Mouse (Mus musculus) heart, embryonic 12.5 days (tissue): ENCODE results near the gene Nfyb. TPM values are rescaled to one million over a fixed set of nuclear protein-coding genes. Genes with fewer than 3 reads are reported as not detected.

Experiments
- ATAC-seq: fragments of 200-750 bp; cut with Nextera tagmentation; 2 replicates; pipeline ENCODE4 v1.8.0; 2017; ENCODE audit warnings: moderate TSS enrichment, moderate library complexity; ENCODE audit not compliant: insufficient number of reproducible peaks, low FRiP score
- H3K27ac ChIP-seq: fragments of 300-500 bp; sonication (generic); 2 replicates; pipeline ENCODE4 v1.5.1; 2016; ENCODE audit warnings: mild to moderate bottlenecking, moderate library complexity; ENCODE audit not compliant: poor library complexity, severe bottlenecking
- H3K27me3 ChIP-seq: fragments of 300-500 bp; sonication (generic); replicated peaks from 2 replicates; pipeline ENCODE4 v1.6.1; 2016; ENCODE audit warnings: mild to moderate bottlenecking, moderate library complexity
- H3K36me3 ChIP-seq: fragments of 300-500 bp; sonication (generic); 2 replicates; pipeline ENCODE4 v1.6.1; 2016; ENCODE audit warnings: mild to moderate bottlenecking, moderate library complexity
- H3K4me1 ChIP-seq: fragments of 300-500 bp; sonication (generic); replicated peaks from 2 replicates; pipeline ENCODE4 v1.6.1; 2016; ENCODE audit warnings: mild to moderate bottlenecking
- H3K4me2 ChIP-seq: fragments of 300-500 bp; sonication (generic); 2 replicates; pipeline ENCODE4 v1.6.1; 2016; ENCODE audit warnings: mild to moderate bottlenecking, moderate library complexity
- H3K4me3 ChIP-seq: fragments of 300-500 bp; sonication (generic); 2 replicates; pipeline ENCODE4 v1.5.1; 2016; ENCODE audit warnings: mild to moderate bottlenecking
- H3K9ac ChIP-seq: fragments of 300-500 bp; sonication (generic); 2 replicates; pipeline ENCODE4 v1.6.1; 2016; ENCODE audit warnings: mild to moderate bottlenecking, moderate library complexity
- H3K9me3 ChIP-seq: fragments of 300-500 bp; sonication (generic); replicated peaks from 2 replicates; pipeline ENCODE4 v1.6.1; 2016; ENCODE audit warnings: mild to moderate bottlenecking, moderate library complexity
- WGBS: fragments of 180-500 bp; shearing (Covaris S2); methylation state at CpG from one replicate; pipeline ENCODE4 v1.1.7; 2016; 5-methylcytosine and 5-hydroxymethylcytosine counted together
- polyA plus RNA-seq: library from polyadenylated mRNA; unstranded; fragments of >200 nt; fragmentation: Nextera tagmentation; extraction: Ambion mirVana; gene quantifications from 2 replicates; pipeline ENCODE4 v1.2.1, GENCODE M21; 2016

Gene Nfyb
- polyA plus RNA-seq = 28.1 and 29.3 TPM in 2 replicates

DNA sequence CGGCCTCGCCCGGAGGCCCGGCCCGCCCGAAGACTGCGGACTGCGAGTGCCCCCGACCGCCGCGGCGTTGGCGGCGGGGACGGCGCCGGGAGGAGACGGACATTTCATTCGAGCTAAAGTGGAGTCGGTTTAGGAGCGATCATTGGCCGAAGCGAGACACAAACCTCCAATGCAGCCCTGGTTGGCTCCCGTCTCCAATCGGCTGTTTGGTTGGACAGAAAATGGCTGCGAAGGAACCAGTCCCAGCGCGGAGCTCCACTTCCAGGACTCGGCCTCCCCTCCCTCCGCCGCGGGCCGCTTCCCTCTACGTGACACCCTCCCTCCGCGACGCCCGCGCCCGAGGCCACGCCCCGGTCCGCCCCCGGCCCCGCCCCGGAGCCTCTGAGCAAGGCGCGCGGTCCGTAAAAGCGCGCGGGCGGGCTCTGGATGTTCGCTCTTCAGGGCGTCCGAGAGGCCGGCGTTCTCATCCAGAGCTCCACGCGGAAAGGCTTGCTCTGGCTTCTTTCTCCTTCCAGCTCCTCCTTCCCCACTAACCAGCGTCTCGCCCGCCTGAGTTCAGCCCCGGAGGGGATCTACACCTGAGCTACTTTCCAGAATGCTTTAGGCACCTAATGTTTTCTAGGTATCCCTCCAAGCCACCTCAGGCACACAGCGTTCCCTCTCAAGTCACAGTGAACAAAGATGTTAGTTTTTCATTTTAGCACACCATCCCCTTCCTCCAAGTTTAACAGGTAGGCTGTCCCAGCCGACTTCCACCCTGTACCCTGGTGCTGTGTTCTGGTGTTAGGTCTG, at the start of gene Nfyb:
Nfyb (minus strand) TSS at position 305 of the 792 bp plus-strand sequence.
- ATAC-seq = peak; percentile 95
- under 1% methylated on average over 67 of the region's 68 CpGs for WGBS

GRCm38 (mm10) chr10:82811855-82812431, 48.0 kb upstream of the Nfyb start:
- H3K27ac ChIP-seq = no peak overlapping the region
- no peaks in the 10 kb centered on the region for H3K9me3 ChIP-seq
- WGBS = 6% methylated on average over 35 of the region's 52 CpGs
- H3K4me2 ChIP-seq = peak overlapping the region; percentile 80
- H3K27me3 ChIP-seq = 0 out of 2 replicates have a peak, but pooled peaks cover 7% of the 10 kb centered on the region
- peak overlapping the region; percentile 63 for H3K9ac ChIP-seq
- H3K4me3 ChIP-seq = peak overlapping the region; percentile 67
- ATAC-seq = peak; percentile 75
- H3K4me1 ChIP-seq = peaks cover 19% of the 10 kb centered on the region
- H3K36me3 ChIP-seq = no peaks in the 10 kb centered on the region

More for the DNA sequence above, at the start of gene Nfyb:
- Histone ChIP-seq H3K27ac (peak within 1 kb of the TSS; percentile 100), H3K9me3 (no peaks in the 10 kb centered on the region), H3K4me1 (peaks cover 28% of the 10 kb centered on the region), H3K36me3 (peaks cover 23% of the 10 kb centered on the region), H3K27me3 (0 out of 2 replicates have a peak, but pooled peaks cover under 1% of the 10 kb centered on the region), H3K9ac (peak within 1 kb of the TSS; percentile 100), H3K4me3 (peak within 1 kb of the TSS; percentile 97), H3K4me2 (peak within 1 kb of the TSS; percentile 87)

GRCm38 (mm10) chr10:82809352-82809751, 45.4 kb upstream of the Nfyb start:
- H3K4me2 ChIP-seq = no peak overlapping the region
- H3K36me3 ChIP-seq = no peaks in the 10 kb centered on the region
- peaks cover 15% of the 10 kb centered on the region for H3K4me1 ChIP-seq
- H3K9me3 ChIP-seq = no peaks in the 10 kb centered on the region
- H3K27me3 ChIP-seq = 0 out of 2 replicates have a peak, but pooled peaks cover 7% of the 10 kb centered on the region
- no peak overlapping the region for H3K9ac ChIP-seq
- ATAC-seq = no peak
- 30% methylated on average over 3 of the region's 3 CpGs for WGBS
- no peak overlapping the region for H3K27ac ChIP-seq
- no peak overlapping the region for H3K4me3 ChIP-seq

- peaks cover 10% of the 10 kb centered on the region for H3K4me1 ChIP-seq
- no peak for ATAC-seq
- H3K36me3 ChIP-seq = no peaks in the 10 kb centered on the region
- H3K9me3 ChIP-seq = no peaks in the 10 kb centered on the region
- H3K27me3 ChIP-seq = 0 out of 2 replicates have a peak, but pooled peaks cover 7% of the 10 kb centered on the region
- 75% methylated on average over 8 of the region's 8 CpGs for WGBS
- no peak overlapping the region for H3K27ac ChIP-seq
- H3K4me3 ChIP-seq = no peak overlapping the region
- H3K4me2 ChIP-seq = no peak overlapping the region
- no peak overlapping the region for H3K9ac ChIP-seq
Measured at GRCm38 (mm10) chr10:82808891-82809290, 44.9 kb upstream of the Nfyb start.

DNA sequence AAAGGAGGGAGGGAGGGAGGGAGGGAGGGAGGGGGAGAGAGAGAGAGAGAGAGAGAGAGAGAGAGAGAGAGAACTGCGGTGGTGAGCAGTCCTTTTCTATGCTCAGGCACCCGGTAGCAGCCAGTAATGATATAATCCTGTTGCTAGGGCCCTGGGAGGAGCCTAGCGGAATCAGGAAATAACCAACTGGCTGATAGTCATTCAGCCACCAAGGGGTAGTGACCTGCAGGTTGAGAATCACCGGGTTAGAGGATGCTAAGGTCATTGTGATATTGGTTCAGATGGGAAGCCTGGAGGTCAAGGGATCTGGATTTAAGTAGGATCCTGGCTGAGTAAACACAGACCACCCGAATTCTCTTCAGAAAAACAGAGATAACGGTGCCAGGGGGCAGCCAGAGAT, 44.2 kb upstream of the Nfyb start:
- Histone ChIP-seq H3K36me3 (no peaks in the 10 kb centered on the region), H3K4me3 (no peak overlapping the region), H3K9me3 (no peaks in the 10 kb centered on the region), H3K27ac (no peak overlapping the region), H3K4me1 (peaks cover 7% of the 10 kb centered on the region), H3K4me2 (no peak overlapping the region), H3K9ac (no peak overlapping the region), H3K27me3 (0 out of 2 replicates have a peak, but pooled peaks cover 7% of the 10 kb centered on the region)
- 20% methylated on average over 6 of the region's 6 CpGs for WGBS
- no peak; the same call in 1 of the 2 replicates for ATAC-seq

- H3K27ac ChIP-seq = no peak overlapping the region
- H3K36me3 ChIP-seq = no peaks in the 10 kb centered on the region
- no peak overlapping the region for H3K4me3 ChIP-seq
- H3K9ac ChIP-seq = no peak overlapping the region
- H3K4me2 ChIP-seq = no peak overlapping the region
- 77% methylated on average over 7 of the region's 7 CpGs for WGBS
- 0 out of 2 replicates have a peak, but pooled peaks cover 7% of the 10 kb centered on the region for H3K27me3 ChIP-seq
- no peak for ATAC-seq
- peaks cover 7% of the 10 kb centered on the region for H3K4me1 ChIP-seq
- no peaks in the 10 kb centered on the region for H3K9me3 ChIP-seq
Measured at GRCm38 (mm10) chr10:82807238-82807637, 43.3 kb upstream of the Nfyb start.

DNA sequence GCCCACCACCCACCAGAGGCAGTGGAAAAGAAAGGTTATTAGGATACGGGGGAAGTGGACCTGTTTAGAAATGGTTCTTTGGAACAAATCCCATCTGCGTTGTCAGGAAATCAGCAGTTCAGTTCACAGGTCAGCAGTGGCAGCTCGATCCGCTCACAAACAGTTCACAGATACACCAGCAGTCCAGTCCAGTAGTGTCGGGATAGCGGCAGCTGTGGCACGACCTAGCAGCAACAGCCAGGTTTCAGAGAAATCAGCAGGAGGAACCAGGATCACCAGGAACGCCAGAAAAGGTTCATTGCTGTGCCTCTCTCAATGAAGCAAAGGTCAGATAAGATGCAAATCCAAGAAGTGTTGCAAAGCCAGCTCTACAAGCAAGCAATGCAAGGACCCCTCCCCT, 42.5 kb upstream of the Nfyb start:
- WGBS = 60% methylated on average over 8 of the region's 8 CpGs
- Histone ChIP-seq H3K36me3 (no peaks in the 10 kb centered on the region), H3K27ac (no peak overlapping the region), H3K9ac (no peak overlapping the region), H3K4me1 (peaks cover 7% of the 10 kb centered on the region), H3K4me2 (no peak overlapping the region), H3K27me3 (0 out of 2 replicates have a peak, but pooled peaks cover 7% of the 10 kb centered on the region), H3K4me3 (no peak overlapping the region), H3K9me3 (no peaks in the 10 kb centered on the region)
- ATAC-seq = no peak

DNA sequence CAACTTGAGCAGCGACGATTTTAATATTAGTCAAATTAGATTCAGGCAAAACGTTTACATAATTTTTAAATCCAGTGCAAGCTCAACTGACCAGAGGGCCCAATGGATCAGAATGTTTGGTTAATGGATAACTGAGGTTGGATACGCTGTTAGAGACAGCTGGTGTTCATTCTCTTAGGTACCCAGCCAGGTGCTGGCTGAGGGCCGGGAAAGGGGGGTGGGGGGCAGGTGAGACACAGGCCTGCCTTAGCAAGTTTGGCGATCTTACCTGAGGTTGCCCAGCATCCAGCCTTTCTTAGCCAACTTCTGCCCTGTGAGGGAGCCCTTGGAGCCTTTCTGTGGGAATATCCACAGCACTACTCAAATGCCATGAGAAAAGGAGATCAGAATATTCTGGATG, 41.2 kb upstream of the Nfyb start:
- H3K9me3 ChIP-seq = no peaks in the 10 kb centered on the region
- WGBS = 79% methylated on average over 6 of the region's 6 CpGs
- peaks cover 7% of the 10 kb centered on the region for H3K4me1 ChIP-seq
- no peak overlapping the region for H3K4me3 ChIP-seq
- H3K9ac ChIP-seq = no peak overlapping the region
- H3K4me2 ChIP-seq = no peak overlapping the region
- H3K36me3 ChIP-seq = no peaks in the 10 kb centered on the region
- no peak for ATAC-seq
- 0 out of 2 replicates have a peak, but pooled peaks cover 2% of the 10 kb centered on the region for H3K27me3 ChIP-seq
- no peak overlapping the region for H3K27ac ChIP-seq

GRCm38 (mm10) chr10:82804396-82804795, 40.5 kb upstream of the Nfyb start:
- ATAC-seq = no peak
- Histone ChIP-seq H3K4me1 (peaks cover 7% of the 10 kb centered on the region), H3K27ac (no peak overlapping the region), H3K9me3 (no peaks in the 10 kb centered on the region), H3K4me2 (no peak overlapping the region), H3K36me3 (no peaks in the 10 kb centered on the region), H3K4me3 (no peak overlapping the region), H3K27me3 (no peaks in the 10 kb centered on the region), H3K9ac (no peak overlapping the region)
- 70% methylated on average over 3 of the region's 3 CpGs for WGBS

- no peak for ATAC-seq
- WGBS = 81% methylated on average over 5 of the region's 5 CpGs
- H3K4me2 ChIP-seq = no peak overlapping the region
Measured at GRCm38 (mm10) chr10:82800094-82800493, 36.1 kb upstream of the Nfyb start.

GRCm38 (mm10) chr10:82798312-82798933, 34.5 kb upstream of the Nfyb start:
- no peak for ATAC-seq
- WGBS = 38% methylated on average over 11 of the region's 11 CpGs

More at GRCm38 (mm10) chr10:82800094-82800493, 36.1 kb upstream of the Nfyb start:
- H3K27ac ChIP-seq = no peak overlapping the region
- H3K9me3 ChIP-seq = no peaks in the 10 kb centered on the region
- peaks cover 19% of the 10 kb centered on the region for H3K4me1 ChIP-seq
- H3K36me3 ChIP-seq = no peaks in the 10 kb centered on the region
- H3K4me3 ChIP-seq = no peak overlapping the region
- no peak overlapping the region for H3K9ac ChIP-seq
- H3K27me3 ChIP-seq = no peaks in the 10 kb centered on the region

More at GRCm38 (mm10) chr10:82798312-82798933, 34.5 kb upstream of the Nfyb start:
- H3K4me3 ChIP-seq = no peak overlapping the region
- H3K36me3 ChIP-seq = no peaks in the 10 kb centered on the region
- no peak overlapping the region for H3K27ac ChIP-seq
- H3K27me3 ChIP-seq = no peaks in the 10 kb centered on the region
- H3K9ac ChIP-seq = no peak overlapping the region
- H3K4me1 ChIP-seq = peaks cover 24% of the 10 kb centered on the region
- no peak overlapping the region for H3K4me2 ChIP-seq
- H3K9me3 ChIP-seq = no peaks in the 10 kb centered on the region
